Mouse (Mus musculus) cerebellum, adult 2 months (tissue): ENCODE measurements at regions not wholly inside any gene's neighbourhood (a gene's known extent, or its start where the extent isn't known, plus 50 kb on each side); places are given as distances from the start of the nearest gene placed in this dataset.

Experiments
- CTCF ChIP-seq: fragments of 200-500 bp; IDR thresholded peaks from 2 replicates; pipeline ENCODE4 v1.5.1; 2011; ENCODE audit warnings: low read depth, mild to moderate bottlenecking, control low read depth, low read length, moderate library complexity, borderline replicate concordance; ENCODE audit not compliant: insufficient read depth
- POLR2A ChIP-seq: fragments of 200-500 bp; IDR thresholded peaks from 2 replicates; pipeline ENCODE4 v1.6.1; 2011; ENCODE audit warnings: low read length, control low read depth, borderline replicate concordance; ENCODE audit not compliant: insufficient read depth

GRCm38 (mm10) chr1:89228426-89228825 is 158.2 kb downstream of the Sh3bp4 start:
- TF ChIP-seq POLR2A = no peak
- no peak for TF ChIP-seq CTCF
